Mouse (Mus musculus): ENCODE results near the gene Gm28038. TPM values are rescaled to one million over a fixed set of nuclear protein-coding genes. Genes with fewer than 3 reads are reported as not detected.

The Gm28038 gene
- total RNA-seq, 1 experiment from 2014 or later: not detected

Other genes with a start within 250 kb of the Gm28038 start
- 18.5 and 26.6 TPM in 2 replicates for gene Wdr34, start 232.2 kb upstream of the Gm28038 start, total RNA-seq (2021)
- gene Set, start 223.7 kb upstream of the Gm28038 start, total RNA-seq (2021): 244 and 253 TPM in 2 replicates
- gene Pkn3, start 203.4 kb upstream of the Gm28038 start, total RNA-seq (2021): 7.6 and 8.6 TPM in 2 replicates
- 26.0 and 27.4 TPM in 2 replicates for gene Zdhhc12, start 187.4 kb upstream of the Gm28038 start, total RNA-seq (2021)
- 40.0 and 51.7 TPM in 2 replicates for gene Zer1, start 156.5 kb upstream of the Gm28038 start, total RNA-seq (2021)
- 54.0 and 71.3 TPM in 2 replicates for gene Tbc1d13, start 147.3 kb upstream of the Gm28038 start, total RNA-seq (2021)
- 29.5 and 34.8 TPM in 2 replicates for gene Endog, start 109.5 kb upstream of the Gm28038 start, total RNA-seq (2021)
- gene Spout1, start 102.6 kb upstream of the Gm28038 start, total RNA-seq (2021): 25.9 and 28.7 TPM in 2 replicates
- 25.7 and 28.7 TPM in 2 replicates for gene Kyat1, start 75.2 kb upstream of the Gm28038 start, total RNA-seq (2021)
- 51.1 and 52.2 TPM in 2 replicates for gene Lrrc8a, start 43.3 kb upstream of the Gm28038 start, total RNA-seq (2021)
- gene Gm28035, start 40.5 kb upstream of the Gm28038 start, total RNA-seq (2021): 1.5 and 2.9 TPM in 2 replicates
- 9.6 and 18.1 TPM in 2 replicates for gene Phyhd1, start 14.8 kb upstream of the Gm28038 start, total RNA-seq (2021)
- gene Dolk, start 5.3 kb downstream of the Gm28038 start, total RNA-seq (2021): 39.7 and 47.3 TPM in 2 replicates
- gene Nup188, start 5.4 kb downstream of the Gm28038 start, total RNA-seq (2021): 38.0 and 38.9 TPM in 2 replicates
- 90.0 and 111 TPM in 2 replicates for gene Sh3glb2, start 78.3 kb downstream of the Gm28038 start, total RNA-seq (2021)
- gene Miga2, start 83.2 kb downstream of the Gm28038 start, total RNA-seq (2021): 65.4 and 83.5 TPM in 2 replicates
- 22.3 and 28.5 TPM in 2 replicates for gene Dolpp1, start 111.2 kb downstream of the Gm28038 start, total RNA-seq (2021)
- 130 and 142 TPM in 2 replicates for gene Crat, start 134.8 kb downstream of the Gm28038 start, total RNA-seq (2021)
- 130 and 145 TPM in 2 replicates for gene Ptpa, start 135.0 kb downstream of the Gm28038 start, total RNA-seq (2021)
- gene Ier5l, start 193.2 kb downstream of the Gm28038 start, total RNA-seq (2021): 5.9 and 6.3 TPM in 2 replicates

All from adrenal gland, postnatal 25 days (tissue).